Mouse (Mus musculus): ENCODE measurements at regions not wholly inside any gene's neighbourhood (a gene's known extent, or its start where the extent isn't known, plus 50 kb on each side); places are given as distances from the start of the nearest gene placed in this dataset.

GRCm38 (mm10) chr14:25185959-25186771, 272.8 kb upstream of the Zmiz1 start:
- TF ChIP-seq CTCF (IDR thresholded peaks at IDR 0.05; ENCODE audit: low read depth), result no peak
- no peak for TF ChIP-seq EP300 (IDR thresholded peaks at IDR 0.05; ENCODE audit: low read depth)
